Mouse (Mus musculus): ENCODE results near the gene Atxn7l3.
"Not testable (repeated sequence)": the region's sequence is repeated elsewhere in the genome, so short reads cannot be mapped to it uniquely, and the experiment has no call there.

The Atxn7l3 gene

GRCm38 (mm10) chr11:102294887-102295597 lies 1.4 kb downstream of the Atxn7l3 start:
- DNase-seq: peak; percentile 96

- DNase-seq: peak; percentile 89
Measured at GRCm38 (mm10) chr11:102294416-102294815, 2.0 kb downstream of the Atxn7l3 start.

GRCm38 (mm10) chr11:102293971-102294370 lies 2.5 kb downstream of the Atxn7l3 start:
- peak; percentile 92 for DNase-seq

- peak; percentile 92 for DNase-seq
Measured at GRCm38 (mm10) chr11:102291051-102291535, 5.3 kb downstream of the Atxn7l3 start.

- peak; percentile 90 for DNase-seq
Measured at GRCm38 (mm10) chr11:102290141-102290540, 6.3 kb downstream of the Atxn7l3 start.

GRCm38 (mm10) chr11:102289511-102290100 lies 6.8 kb downstream of the Atxn7l3 start:
- DNase-seq: peak; percentile 92

- peak; percentile 90 for DNase-seq
Measured at GRCm38 (mm10) chr11:102288913-102289312, 7.5 kb downstream of the Atxn7l3 start.

GRCm38 (mm10) chr11:102288027-102288804 lies 8.2 kb downstream of the Atxn7l3 start:
- DNase-seq: peak; percentile 87

- DNase-seq: peak; percentile 93
Measured at GRCm38 (mm10) chr11:102287485-102287884, 8.9 kb downstream of the Atxn7l3 start.

GRCm38 (mm10) chr11:102285095-102285834 lies 11.2 kb downstream of the Atxn7l3 start:
- DNase-seq: peak; percentile 99

- DNase-seq: peak; percentile 100
Measured at GRCm38 (mm10) chr11:102284501-102285094, 11.8 kb downstream of the Atxn7l3 start, which contains the start of gene Tmub2. Gene Tmub2 (plus strand): TSS chr11:102284931.

GRCm38 (mm10) chr11:102283922-102284321 lies 12.5 kb downstream of the Atxn7l3 start:
- DNase-seq: no peak

- DNase-seq: not testable (repeated sequence)
Measured at GRCm38 (mm10) chr11:102280267-102280666, 16.2 kb downstream of the Atxn7l3 start.

- DNase-seq: no peak
Measured at GRCm38 (mm10) chr11:102279595-102279994, 16.8 kb downstream of the Atxn7l3 start.

GRCm38 (mm10) chr11:102277754-102278153 lies 18.7 kb downstream of the Atxn7l3 start:
- no peak for DNase-seq

GRCm38 (mm10) chr11:102276411-102276915 lies 20.0 kb downstream of the Atxn7l3 start:
- DNase-seq: no peak

GRCm38 (mm10) chr11:102268520-102269244 lies 27.7 kb downstream of the Atxn7l3 start, which contains the start of gene Asb16:
Gene Asb16 (plus strand): TSS chr11:102268743.
- no peak for DNase-seq

- peak; percentile 97 for DNase-seq
Measured at GRCm38 (mm10) chr11:102267480-102267879, 29.0 kb downstream of the Atxn7l3 start.

- no peak for DNase-seq
Measured at GRCm38 (mm10) chr11:102266631-102267355, 29.6 kb downstream of the Atxn7l3 start.

- no peak for DNase-seq
Measured at GRCm38 (mm10) chr11:102265816-102266215, 30.6 kb downstream of the Atxn7l3 start.

Measured in heart, adult 11 months (tissue).